Mouse (Mus musculus) hindbrain, embryonic 12.5 days (tissue): ENCODE data around the gene Cyren. TPM values are rescaled to one million over a fixed set of nuclear protein-coding genes. Genes with fewer than 3 reads are reported as not detected.

Experiments used
- ATAC-seq: fragments of 200-750 bp; cut with Nextera tagmentation; 2 replicates; pipeline ENCODE4 v1.8.0; 2017; ENCODE audit warnings: moderate TSS enrichment; ENCODE audit not compliant: low FRiP score
- H3K27ac ChIP-seq: fragments of 300-500 bp; sonication (generic); 2 replicates; pipeline ENCODE4 v1.5.1; 2016; ENCODE audit warnings: mild to moderate bottlenecking
- H3K27me3 ChIP-seq: fragments of 300-500 bp; sonication (generic); 2 replicates; pipeline ENCODE4 v1.6.1; 2016; ENCODE audit warnings: mild to moderate bottlenecking
- H3K36me3 ChIP-seq: fragments of 300-500 bp; sonication (generic); 2 replicates; pipeline ENCODE4 v1.6.1; 2016; ENCODE audit warnings: mild to moderate bottlenecking
- H3K4me1 ChIP-seq: fragments of 300-500 bp; sonication (generic); 2 replicates; pipeline ENCODE4 v1.6.1; 2016
- H3K4me2 ChIP-seq: fragments of 300-500 bp; sonication (generic); replicated peaks from 2 replicates; pipeline ENCODE4 v1.6.1; 2016; ENCODE audit warnings: mild to moderate bottlenecking
- H3K4me3 ChIP-seq: fragments of 300-500 bp; sonication (generic); 2 replicates; pipeline ENCODE4 v1.5.1; 2016; ENCODE audit warnings: mild to moderate bottlenecking
- H3K9ac ChIP-seq: fragments of 300-500 bp; sonication (generic); 2 replicates; pipeline ENCODE4 v1.6.1; 2016; ENCODE audit warnings: mild to moderate bottlenecking, moderate library complexity
- H3K9me3 ChIP-seq: fragments of 300-500 bp; sonication (generic); replicated peaks from 2 replicates; pipeline ENCODE4 v1.6.1; 2016; ENCODE audit warnings: mild to moderate bottlenecking
- WGBS: fragments of 180-500 bp; shearing (Covaris S2); methylation state at CpG from one replicate; pipeline ENCODE4 v1.1.7; 2016; 5-methylcytosine and 5-hydroxymethylcytosine counted together
- polyA plus RNA-seq: library from polyadenylated mRNA; unstranded; fragments of >200 nt; fragmentation: Nextera tagmentation; extraction: Ambion mirVana; gene quantifications from 2 replicates; pipeline ENCODE4 v1.2.1, GENCODE M21; 2016

Gene Cyren
- polyA plus RNA-seq, 1 experiment from 2014 or later, result 14.4 TPM

GRCm38 (mm10) chr6:34862381-34862780, 15.5 kb downstream of the Cyren start:
- Histone ChIP-seq H3K36me3 (no peaks in the 10 kb centered on the region), H3K4me3 (no peak overlapping the region), H3K27me3 (no peaks in the 10 kb centered on the region), H3K9ac (no peak overlapping the region), H3K27ac (no peak overlapping the region), H3K4me2 (no peak overlapping the region), H3K9me3 (no peaks in the 10 kb centered on the region), H3K4me1 (peaks cover 3% of the 10 kb centered on the region; the same call in 1 of the 2 replicates)
- no peak for ATAC-seq
- WGBS, result 92% methylated on average over 6 of the region's 6 CpGs

GRCm38 (mm10) chr6:34861546-34862053, 16.3 kb downstream of the Cyren start:
- H3K27me3 ChIP-seq, result no peaks in the 10 kb centered on the region
- no peak overlapping the region for H3K4me2 ChIP-seq
- no peak for ATAC-seq
- no peaks in the 10 kb centered on the region for H3K4me1 ChIP-seq
- H3K36me3 ChIP-seq, result no peaks in the 10 kb centered on the region
- no peaks in the 10 kb centered on the region for H3K9me3 ChIP-seq
- H3K9ac ChIP-seq, result no peak overlapping the region
- H3K4me3 ChIP-seq, result no peak overlapping the region
- 94% methylated on average over 11 of the region's 11 CpGs for WGBS
- H3K27ac ChIP-seq, result no peak overlapping the region

GRCm38 (mm10) chr6:34832352-34832751, 45.5 kb downstream of the Cyren start:
- no peak overlapping the region for H3K27ac ChIP-seq
- H3K9me3 ChIP-seq, result no peaks in the 10 kb centered on the region
- H3K4me2 ChIP-seq, result no peak overlapping the region
- no peak overlapping the region for H3K9ac ChIP-seq
- no peak overlapping the region for H3K4me3 ChIP-seq
- H3K36me3 ChIP-seq, result no peaks in the 10 kb centered on the region
- H3K4me1 ChIP-seq, result no peaks in the 10 kb centered on the region
- ATAC-seq, result no peak
- no peaks in the 10 kb centered on the region for H3K27me3 ChIP-seq
- 93% methylated on average over 5 of the region's 5 CpGs for WGBS

- Histone ChIP-seq H3K9ac (no peak overlapping the region), H3K27ac (no peak overlapping the region), H3K4me2 (no peak overlapping the region), H3K4me3 (no peak overlapping the region), H3K27me3 (no peaks in the 10 kb centered on the region), H3K36me3 (no peaks in the 10 kb centered on the region), H3K9me3 (no peaks in the 10 kb centered on the region), H3K4me1 (no peaks in the 10 kb centered on the region)
- ATAC-seq, result no peak
Measured at GRCm38 (mm10) chr6:34824406-34824805, 53.5 kb downstream of the Cyren start.

Other genes starting within 250 kb of the Cyren start
- gene Agbl3, start 97.6 kb downstream of the Cyren start, polyA plus RNA-seq, result 8.9 and 9.3 TPM in 2 replicates
- 1.5 and 1.8 TPM in 2 replicates for gene Tmem140, start 14.9 kb downstream of the Cyren start, polyA plus RNA-seq
- 13.1 and 13.6 TPM in 2 replicates for gene Wdr91, start 32.8 kb upstream of the Cyren start, polyA plus RNA-seq
- not detected in 2 replicates for gene Stra8, start 42.1 kb upstream of the Cyren start, polyA plus RNA-seq
- gene Slc23a4, start 110.3 kb upstream of the Cyren start, polyA plus RNA-seq, result 0.51 and 0.61 TPM in 2 replicates